Mouse (Mus musculus): ENCODE data around the gene Hcar1. TPM values are rescaled to one million over a fixed set of nuclear protein-coding genes. Genes with fewer than 3 reads are reported as not detected.

Gene Hcar1
- not detected in 2 replicates for total RNA-seq (2012; rRNA removed)

DNA sequence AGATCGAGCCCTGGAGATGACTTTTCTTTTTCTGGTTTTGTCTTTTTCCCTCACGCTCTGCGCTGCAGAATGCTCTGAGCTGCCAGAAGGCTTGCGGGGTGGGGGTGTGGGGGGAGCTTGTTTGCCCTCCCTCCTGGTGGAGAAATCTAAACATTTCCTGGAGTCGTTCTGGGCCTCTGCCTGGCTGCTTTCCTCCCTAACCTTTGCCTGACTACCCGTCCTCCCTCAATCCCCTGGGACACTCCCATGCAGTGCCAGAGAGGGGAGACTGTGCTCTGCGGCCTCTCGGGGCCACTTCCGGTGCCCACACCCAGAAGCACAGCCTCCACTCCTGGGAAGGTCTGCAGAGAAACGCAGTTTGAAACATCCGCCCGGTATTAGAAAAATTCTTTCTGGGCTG lies at the start of gene Hcar1:
TSS of gene Hcar1 (minus strand) at position 93 of the 400 bp plus-strand sequence.
- peak within 1 kb of the TSS; percentile 51; the same call in 1 of the 2 replicates for H3K9ac ChIP-seq (ENCODE audit: insufficient read depth, low read depth, low read length, poor library complexity, severe bottlenecking)
- in situ Hi-C loops (cut with MboI; ENCODE audit: low sequenced_read_pairs in 2 of 2, unreplicated experiment in 2 of 2): no loop called here
- no peak for DNase-seq (ENCODE audit: low read depth, low spot score)

DNA sequence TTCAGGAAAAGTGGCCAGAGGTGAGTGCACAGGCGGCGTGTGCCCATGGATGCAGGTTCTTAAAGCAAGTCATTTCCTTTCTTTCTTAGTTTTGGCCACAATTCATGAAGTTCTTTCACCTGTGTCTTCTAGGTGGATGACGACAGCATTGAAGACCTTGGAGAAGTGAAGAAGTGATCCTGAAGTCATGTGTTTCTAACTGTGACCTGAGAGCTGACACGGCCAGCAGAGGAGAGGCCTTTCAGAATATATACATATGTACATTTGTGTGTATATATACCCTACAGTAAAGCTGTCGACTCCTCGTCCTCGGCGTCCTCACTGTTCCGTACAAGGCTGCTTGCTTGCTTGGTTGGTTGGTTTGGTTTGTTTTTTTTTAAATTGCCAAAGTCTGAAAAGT lies 47.3 kb upstream of the Hcar1 start, which contains the start of gene Gm43518:
TSS of gene Gm43518 (plus strand) at position 301 of the 400 bp plus-strand sequence.
- TF ChIP-seq HCFC1 (IDR thresholded peaks at IDR 0.05; ENCODE audit: borderline replicate concordance, insufficient read depth, low read length) (no peak), CHD2 (IDR thresholded peaks at IDR 0.05; ENCODE audit: low read depth, low read length) (no peak), ZNF384 (IDR thresholded peaks at IDR 0.05; ENCODE audit: low read depth, low read length) (no peak), ZC3H11A (IDR thresholded peaks at IDR 0.05; ENCODE audit: borderline replicate concordance, low read depth, low read length) (no peak), MAFK (IDR thresholded peaks at IDR 0.05; ENCODE audit: insufficient read depth, low read depth, low read length) (no peak)
- in situ Hi-C loops (cut with MboI; ENCODE audit: low sequenced_read_pairs in 2 of 2, unreplicated experiment in 2 of 2): no loop called here
- peaks cover 28% of the 10 kb centered on the region for H3K36me3 ChIP-seq (ENCODE audit: control insufficient read depth, insufficient read depth, low read length, poor library complexity, severe bottlenecking)

More for the DNA sequence above, at the start of gene Hcar1:
- Histone ChIP-seq H3K36me3 (ENCODE audit: control insufficient read depth, insufficient read depth, low read length, poor library complexity, severe bottlenecking) (no peaks in the 10 kb centered on the region), H3K27ac (ENCODE audit: insufficient read depth, low read depth, low read length, poor library complexity, severe bottlenecking) (no peak within 1 kb of the TSS), H3K4me1 (ENCODE audit: control insufficient read depth in 2 of 2, insufficient read depth in 2 of 2, low read length in 2 of 2, poor library complexity in 1 of 2) (peaks cover 0 to 9% of the 10 kb centered on the region in 2 experiments; a peak in 1 of 4 replicates), H3K4me3 (ENCODE audit: insufficient read depth in 1 of 2, low read depth in 1 of 2, low read length in 2 of 2, poor library complexity in 1 of 2, severe bottlenecking in 1 of 2) (peak within 1 kb of the TSS; percentile 10 to 47; a peak in 2 of 4 replicates), H3K9me3 (ENCODE audit: control insufficient read depth, insufficient read depth, low read depth, low read length) (no peaks in the 10 kb centered on the region)
- no peak for TF ChIP-seq CHD2 (IDR thresholded peaks at IDR 0.05; ENCODE audit: low read depth, low read length)
- TF ChIP-seq MAFK (IDR thresholded peaks at IDR 0.05; ENCODE audit: insufficient read depth, low read depth, low read length): no peak
- TF ChIP-seq HCFC1 (IDR thresholded peaks at IDR 0.05; ENCODE audit: borderline replicate concordance, insufficient read depth, low read length): no peak
- TF ChIP-seq ZC3H11A (IDR thresholded peaks at IDR 0.05; ENCODE audit: borderline replicate concordance, low read depth, low read length): no peak

DNA sequence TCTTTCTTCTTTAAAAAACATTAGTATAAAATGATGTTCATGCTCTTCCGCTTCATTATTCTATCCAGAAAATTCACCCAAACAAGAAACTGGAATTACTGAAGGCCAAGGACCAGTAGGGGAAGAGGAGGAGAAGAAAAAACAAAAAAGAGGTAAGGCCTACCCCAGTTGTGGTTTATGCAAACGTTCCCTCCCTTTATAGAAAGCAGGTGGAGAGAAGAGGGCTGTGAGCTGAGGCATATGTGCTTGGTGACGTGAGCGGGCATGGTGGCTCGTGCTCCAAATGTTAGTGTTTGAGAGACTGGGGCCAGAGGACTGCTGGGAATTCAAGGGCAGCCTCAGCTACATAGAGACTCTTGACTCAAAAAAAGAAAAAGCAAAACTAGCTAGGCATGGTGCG lies 42.3 kb upstream of the Hcar1 start:
- H3K36me3 ChIP-seq (ENCODE audit: control insufficient read depth, insufficient read depth, low read length, poor library complexity, severe bottlenecking): peaks cover 36% of the 10 kb centered on the region
- no peak overlapping the region for H3K4me3 ChIP-seq (ENCODE audit: insufficient read depth in 1 of 2, low read depth in 1 of 2, low read length in 2 of 2, poor library complexity in 1 of 2, severe bottlenecking in 1 of 2)
- no peak overlapping the region for H3K27ac ChIP-seq (ENCODE audit: insufficient read depth, low read depth, low read length, poor library complexity, severe bottlenecking)
- TF ChIP-seq CHD2 (IDR thresholded peaks at IDR 0.05; ENCODE audit: low read depth, low read length) (no peak), ZC3H11A (IDR thresholded peaks at IDR 0.05; ENCODE audit: borderline replicate concordance, low read depth, low read length) (no peak)
- no peak overlapping the region for H3K9ac ChIP-seq (ENCODE audit: insufficient read depth, low read depth, low read length, poor library complexity, severe bottlenecking)
- no peaks in the 10 kb centered on the region for H3K9me3 ChIP-seq (ENCODE audit: control insufficient read depth, insufficient read depth, low read depth, low read length)
- in situ Hi-C loops (cut with MboI; ENCODE audit: low sequenced_read_pairs in 2 of 2, unreplicated experiment in 2 of 2): no loop called here
- DNase-seq (ENCODE audit: low read depth, low spot score): no peak
- no peaks in the 10 kb centered on the region for H3K4me1 ChIP-seq (ENCODE audit: control insufficient read depth in 2 of 2, insufficient read depth in 2 of 2, low read length in 2 of 2, poor library complexity in 1 of 2)

More for the DNA sequence above, 47.3 kb upstream of the Hcar1 start, which contains the start of gene Gm43518:
- no peak within 1 kb of the TSS for H3K4me3 ChIP-seq (ENCODE audit: insufficient read depth in 1 of 2, low read depth in 1 of 2, low read length in 2 of 2, poor library complexity in 1 of 2, severe bottlenecking in 1 of 2)
- DNase-seq (ENCODE audit: low read depth, low spot score): no peak
- peaks cover 0 to 2% of the 10 kb centered on the region in 2 experiments; a peak in 1 of 4 replicates for H3K4me1 ChIP-seq (ENCODE audit: control insufficient read depth in 2 of 2, insufficient read depth in 2 of 2, low read length in 2 of 2, poor library complexity in 1 of 2)
- no peak within 1 kb of the TSS for H3K27ac ChIP-seq (ENCODE audit: insufficient read depth, low read depth, low read length, poor library complexity, severe bottlenecking)
- H3K9me3 ChIP-seq (ENCODE audit: control insufficient read depth, insufficient read depth, low read depth, low read length): no peaks in the 10 kb centered on the region
- H3K9ac ChIP-seq (ENCODE audit: insufficient read depth, low read depth, low read length, poor library complexity, severe bottlenecking): no peak within 1 kb of the TSS

DNA sequence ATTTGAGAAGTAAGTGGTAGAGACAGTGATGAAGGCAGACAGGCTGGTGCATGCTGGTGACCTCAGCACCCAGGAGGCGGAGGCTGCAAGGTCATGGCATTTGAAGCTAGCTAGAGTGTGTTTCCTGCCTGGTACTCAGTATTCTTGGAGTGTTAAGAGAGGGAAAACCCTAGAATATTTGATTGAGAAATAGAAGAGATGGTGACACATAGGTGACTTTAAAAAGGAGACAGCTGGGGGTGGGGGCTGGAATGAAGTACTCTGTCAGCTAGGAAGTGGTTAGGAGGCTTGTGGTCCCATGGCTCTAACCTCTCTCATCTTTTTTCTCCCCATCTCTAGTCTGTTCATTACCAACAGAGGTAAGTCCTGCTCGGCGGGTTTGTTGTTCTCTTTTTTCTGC lies 35.0 kb upstream of the Hcar1 start:
- Histone ChIP-seq H3K9me3 (ENCODE audit: control insufficient read depth, insufficient read depth, low read depth, low read length) (no peaks in the 10 kb centered on the region), H3K4me3 (ENCODE audit: insufficient read depth in 1 of 2, low read depth in 1 of 2, low read length in 2 of 2, poor library complexity in 1 of 2, severe bottlenecking in 1 of 2) (no peak overlapping the region), H3K4me1 (ENCODE audit: control insufficient read depth in 2 of 2, insufficient read depth in 2 of 2, low read length in 2 of 2, poor library complexity in 1 of 2) (no peaks in the 10 kb centered on the region; a peak in 1 of 4 replicates), H3K27ac (ENCODE audit: insufficient read depth, low read depth, low read length, poor library complexity, severe bottlenecking) (no peak overlapping the region), H3K9ac (ENCODE audit: insufficient read depth, low read depth, low read length, poor library complexity, severe bottlenecking) (no peak overlapping the region), H3K36me3 (ENCODE audit: control insufficient read depth, insufficient read depth, low read length, poor library complexity, severe bottlenecking) (peaks cover 24% of the 10 kb centered on the region)
- in situ Hi-C loops (cut with MboI; ENCODE audit: low sequenced_read_pairs in 2 of 2, unreplicated experiment in 2 of 2): no loop called here
- DNase-seq (ENCODE audit: low read depth, low spot score): no peak
- TF ChIP-seq MAFK (IDR thresholded peaks at IDR 0.05; ENCODE audit: insufficient read depth, low read depth, low read length) (no peak), ZC3H11A (IDR thresholded peaks at IDR 0.05; ENCODE audit: borderline replicate concordance, low read depth, low read length) (no peak), HCFC1 (IDR thresholded peaks at IDR 0.05; ENCODE audit: borderline replicate concordance, insufficient read depth, low read length) (no peak), ZNF384 (IDR thresholded peaks at IDR 0.05; ENCODE audit: low read depth, low read length) (no peak), CHD2 (IDR thresholded peaks at IDR 0.05; ENCODE audit: low read depth, low read length) (no peak)

DNA sequence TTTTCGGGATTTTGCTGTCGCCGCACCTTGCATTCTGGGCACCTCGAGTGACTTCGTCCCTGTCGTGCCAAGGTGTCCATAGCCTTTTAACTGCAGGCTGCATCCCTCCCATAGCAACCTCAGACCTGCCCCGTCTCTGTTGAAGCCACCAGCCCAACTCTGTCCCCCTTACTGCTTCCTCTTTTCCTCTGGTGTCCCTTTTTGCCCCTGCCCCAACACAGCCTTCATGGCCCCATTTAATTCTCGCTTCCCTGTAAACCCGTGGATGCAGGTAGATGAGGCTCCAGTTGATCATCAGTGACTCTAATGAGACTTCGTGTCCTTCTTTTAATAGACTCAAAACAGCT lies 27.8 kb upstream of the Hcar1 start:
- H3K4me1 ChIP-seq (ENCODE audit: control insufficient read depth in 2 of 2, insufficient read depth in 2 of 2, low read length in 2 of 2, poor library complexity in 1 of 2): peaks cover 0 to 4% of the 10 kb centered on the region in 2 experiments; a peak in 1 of 4 replicates
- H3K9ac ChIP-seq (ENCODE audit: insufficient read depth, low read depth, low read length, poor library complexity, severe bottlenecking): peak overlapping the region; percentile 97
- TF ChIP-seq HCFC1 (IDR thresholded peaks at IDR 0.05; ENCODE audit: borderline replicate concordance, insufficient read depth, low read length) (no peak), MAFK (IDR thresholded peaks at IDR 0.05; ENCODE audit: insufficient read depth, low read depth, low read length) (no peak), ZNF384 (IDR thresholded peaks at IDR 0.05; ENCODE audit: low read depth, low read length) (no peak), ZC3H11A (IDR thresholded peaks at IDR 0.05; ENCODE audit: borderline replicate concordance, low read depth, low read length) (no peak), CHD2 (IDR thresholded peaks at IDR 0.05; ENCODE audit: low read depth, low read length) (no peak)
- H3K9me3 ChIP-seq (ENCODE audit: control insufficient read depth, insufficient read depth, low read depth, low read length): no peaks in the 10 kb centered on the region
- H3K36me3 ChIP-seq (ENCODE audit: control insufficient read depth, insufficient read depth, low read length, poor library complexity, severe bottlenecking): peaks cover 23% of the 10 kb centered on the region
- in situ Hi-C loops (cut with MboI; ENCODE audit: low sequenced_read_pairs in 2 of 2, unreplicated experiment in 2 of 2): no loop called here
- H3K27ac ChIP-seq (ENCODE audit: insufficient read depth, low read depth, low read length, poor library complexity, severe bottlenecking): no peak overlapping the region
- H3K4me3 ChIP-seq (ENCODE audit: insufficient read depth in 1 of 2, low read depth in 1 of 2, low read length in 2 of 2, poor library complexity in 1 of 2, severe bottlenecking in 1 of 2): peak overlapping the region; percentile 67 to 91
- DNase-seq (ENCODE audit: low read depth, low spot score): no peak
